Mouse (Mus musculus): ENCODE data around the gene Cck.

Gene Cck

GRCm38 (mm10) chr9:121495529-121495928 is at the start of gene Cck:
Cck (minus strand) TSS chr9:121495694.
- DNase-seq = peak; percentile 17 to 43

GRCm38 (mm10) chr9:121541530-121541929 is 46.0 kb upstream of the Cck start:
- no peak for DNase-seq

GRCm38 (mm10) chr9:121532626-121533025 is 37.1 kb upstream of the Cck start:
- no peak for DNase-seq

- DNase-seq = no peak
Observed at GRCm38 (mm10) chr9:121528605-121529357, 33.3 kb upstream of the Cck start.

DNA sequence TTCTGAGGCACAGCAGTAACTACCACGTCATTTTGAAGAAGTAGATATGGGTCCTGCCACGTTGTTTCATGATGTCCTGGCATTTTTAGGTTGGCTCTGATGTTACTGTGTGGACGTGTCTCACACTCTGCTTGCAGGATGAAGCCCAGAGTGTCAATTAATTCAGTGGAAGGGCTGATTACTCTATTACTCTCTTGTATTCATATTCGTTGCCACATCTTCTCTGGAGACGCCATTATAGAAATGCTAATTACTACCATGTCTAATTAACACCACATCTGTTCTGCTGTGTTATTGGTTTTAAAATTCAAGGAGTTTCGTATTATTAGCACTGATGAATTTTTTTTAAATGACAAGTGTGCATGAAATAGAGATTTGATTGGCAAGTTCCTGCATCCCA is 30.7 kb upstream of the Cck start:
- no peak for DNase-seq

GRCm38 (mm10) chr9:121520047-121520446 is 24.6 kb upstream of the Cck start:
- DNase-seq = no peak

DNA sequence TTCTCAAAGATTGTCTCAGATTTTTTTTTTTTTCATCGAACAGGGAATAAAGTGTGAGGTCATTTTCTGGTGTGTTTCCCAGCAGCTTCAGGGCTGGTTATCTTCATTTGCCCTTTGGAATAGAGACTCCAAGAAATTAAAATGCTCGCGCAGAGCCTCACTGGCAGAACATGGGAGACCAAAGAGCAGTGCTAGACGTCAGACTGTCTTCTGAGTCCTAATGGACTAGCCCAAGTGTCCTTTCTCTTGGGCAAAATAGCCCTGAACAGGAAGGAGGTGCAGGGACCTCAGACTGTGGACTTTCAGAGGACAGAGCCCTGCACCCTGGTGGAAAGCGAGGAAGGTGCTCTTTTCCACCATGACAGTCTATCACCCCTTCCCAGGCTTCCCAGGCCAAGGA is 19.0 kb upstream of the Cck start:
- no peak for DNase-seq

DNA sequence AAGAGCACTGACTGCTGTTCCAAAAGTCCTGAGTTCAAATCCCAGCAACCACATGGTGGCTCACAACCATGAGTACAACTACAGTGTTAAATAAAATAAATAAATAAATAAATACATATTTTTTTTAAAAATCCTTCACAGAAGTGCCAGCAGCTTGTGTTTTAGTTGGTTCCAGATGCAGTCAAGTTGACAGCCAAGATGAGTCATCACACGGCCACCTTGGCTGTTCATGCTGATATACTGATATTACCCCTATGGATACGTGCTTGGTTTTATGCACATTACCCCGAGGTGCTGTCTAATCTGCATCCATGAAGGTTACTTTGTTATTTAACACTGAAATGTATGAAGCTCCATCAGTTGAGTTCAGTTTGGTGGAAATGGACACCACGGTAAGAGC is 16.4 kb upstream of the Cck start:
- DNase-seq = no peak

DNA sequence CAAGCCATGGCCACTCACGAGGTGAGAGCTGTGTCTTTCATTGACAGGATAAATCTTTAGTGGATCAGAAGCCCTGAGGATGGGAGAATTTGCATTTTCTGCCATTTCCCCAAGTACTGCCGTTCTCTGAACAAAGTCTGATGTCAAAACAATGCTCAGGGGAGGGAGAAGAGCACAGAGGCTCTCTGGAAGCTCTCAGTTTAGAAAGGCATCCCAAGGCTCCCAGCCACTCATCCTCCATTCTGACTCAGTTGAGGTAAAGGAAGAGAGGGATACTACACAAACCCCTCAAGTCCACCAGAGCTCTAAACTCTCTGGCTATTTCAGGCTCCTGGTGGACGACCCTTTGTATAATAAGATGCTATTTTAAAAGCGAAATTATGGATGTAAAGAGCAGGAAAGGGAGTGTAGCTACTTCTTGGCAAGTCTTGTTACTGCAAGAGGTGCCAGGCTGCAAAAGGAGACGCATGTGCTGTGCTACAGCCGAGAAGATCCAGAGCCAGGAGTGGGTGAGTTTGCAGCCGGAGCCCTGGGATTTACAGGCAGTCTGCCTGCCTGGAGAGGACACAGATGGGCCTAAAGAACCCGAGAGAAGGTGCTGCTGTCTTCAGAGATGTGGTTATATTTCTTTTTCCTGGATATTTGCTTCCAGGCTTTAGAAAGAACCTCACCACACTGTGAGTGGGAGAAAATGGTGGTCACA is 11.1 kb upstream of the Cck start:
- no peak for DNase-seq

DNA sequence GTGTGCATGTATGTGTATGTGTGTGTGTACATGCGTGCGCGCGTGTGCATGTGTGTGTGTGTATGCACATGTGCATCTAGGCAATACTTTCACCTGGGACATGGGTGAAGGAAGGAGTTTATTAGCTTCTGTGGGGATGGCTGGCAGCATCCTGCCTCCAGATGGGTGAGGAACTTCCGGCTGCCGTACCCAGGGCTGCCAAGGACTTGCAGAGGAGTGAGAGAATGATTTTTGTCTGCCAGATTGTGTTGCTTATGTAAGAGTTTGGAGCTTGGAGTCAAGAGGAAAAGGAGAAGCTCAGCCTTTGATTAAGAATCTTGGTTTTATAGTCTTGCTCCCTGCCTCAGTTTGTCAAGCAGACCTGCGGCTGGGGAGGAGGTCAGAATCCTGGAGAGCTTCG is 9.9 kb upstream of the Cck start:
- no peak for DNase-seq

GRCm38 (mm10) chr9:121496102-121496501 is 608 bp upstream of the Cck start:
- DNase-seq = no peak

DNA sequence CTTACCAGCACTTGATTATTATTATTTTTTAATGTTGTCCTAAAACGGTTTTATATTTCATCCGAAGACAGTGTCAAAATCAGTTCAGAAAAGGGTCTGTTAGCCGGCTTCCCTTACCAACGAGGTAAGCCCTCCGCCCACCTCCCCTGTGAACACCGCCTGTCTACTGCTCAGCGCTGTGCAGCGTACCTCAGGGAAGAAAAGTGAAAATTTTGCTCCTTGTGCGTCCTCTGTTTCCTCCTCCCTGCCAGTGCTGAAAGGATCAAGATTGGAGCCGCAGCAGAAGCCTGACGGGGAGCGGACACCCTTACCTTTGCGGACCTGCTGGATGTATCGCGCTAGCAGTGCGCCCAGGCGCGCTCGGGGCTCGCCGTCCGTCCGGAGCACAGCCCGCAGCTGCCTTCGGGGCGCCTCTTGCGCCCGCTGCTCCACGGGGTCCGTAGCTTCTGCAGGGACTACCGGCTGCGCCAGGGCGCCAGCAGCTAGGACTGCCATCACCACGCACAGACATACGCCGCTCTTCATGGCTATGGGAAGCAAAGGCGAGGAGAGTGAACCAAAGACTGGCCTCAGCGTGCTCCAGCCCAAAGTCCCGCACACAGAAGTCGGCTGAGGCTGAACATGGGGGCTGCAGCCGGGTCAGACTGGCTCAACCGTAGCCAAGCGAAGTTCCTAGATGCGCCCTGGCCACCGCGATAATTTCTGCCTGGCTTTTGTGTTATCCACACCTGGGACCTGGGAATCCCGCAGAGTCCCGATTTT is 1.3 kb downstream of the Cck start:
- no peak for DNase-seq

DNA sequence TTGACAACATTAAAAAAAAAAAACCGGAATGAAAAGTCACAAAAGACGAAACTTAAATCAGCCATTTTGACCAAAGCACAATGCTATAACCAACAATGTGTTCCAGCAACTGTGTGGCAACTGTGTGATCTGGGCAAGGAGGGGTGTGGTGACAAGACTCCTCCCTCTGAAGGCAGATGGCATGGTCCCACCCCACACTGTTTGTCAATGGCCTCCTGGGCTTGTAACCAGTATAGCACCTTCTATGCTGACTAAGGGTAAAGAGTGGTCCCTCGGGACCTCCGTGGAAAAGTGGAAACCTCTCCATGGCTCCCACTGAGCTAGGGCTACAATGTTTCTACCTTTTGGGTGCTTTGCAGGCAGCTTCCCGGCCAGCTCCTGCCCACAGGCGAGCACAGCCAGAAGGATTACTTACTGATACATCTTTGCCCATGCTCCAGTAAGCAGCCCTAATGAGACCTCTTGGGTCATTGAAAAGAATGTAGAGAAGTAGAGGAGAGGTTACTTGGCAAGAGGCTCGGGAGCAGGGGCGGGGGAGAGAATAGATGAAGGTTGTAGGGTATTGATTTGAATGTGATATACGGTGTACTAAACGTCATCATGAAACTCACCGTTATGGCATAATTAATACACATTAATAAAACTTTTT is 3.8 kb downstream of the Cck start:
- DNase-seq = no peak

GRCm38 (mm10) chr9:121487216-121487615 is 8.3 kb downstream of the Cck start:
- no peak for DNase-seq

GRCm38 (mm10) chr9:121479453-121479852 is 16.0 kb downstream of the Cck start:
- DNase-seq = peak; percentile 53 to 79

GRCm38 (mm10) chr9:121477305-121477911 is 18.1 kb downstream of the Cck start:
- peak; percentile 55 to 86 for DNase-seq

GRCm38 (mm10) chr9:121475488-121476452 is 19.7 kb downstream of the Cck start:
- no peak for DNase-seq

- no peak for DNase-seq
Observed at GRCm38 (mm10) chr9:121474771-121475170, 20.7 kb downstream of the Cck start.

- DNase-seq = no peak
Observed at GRCm38 (mm10) chr9:121469711-121470110, 25.8 kb downstream of the Cck start.

DNA sequence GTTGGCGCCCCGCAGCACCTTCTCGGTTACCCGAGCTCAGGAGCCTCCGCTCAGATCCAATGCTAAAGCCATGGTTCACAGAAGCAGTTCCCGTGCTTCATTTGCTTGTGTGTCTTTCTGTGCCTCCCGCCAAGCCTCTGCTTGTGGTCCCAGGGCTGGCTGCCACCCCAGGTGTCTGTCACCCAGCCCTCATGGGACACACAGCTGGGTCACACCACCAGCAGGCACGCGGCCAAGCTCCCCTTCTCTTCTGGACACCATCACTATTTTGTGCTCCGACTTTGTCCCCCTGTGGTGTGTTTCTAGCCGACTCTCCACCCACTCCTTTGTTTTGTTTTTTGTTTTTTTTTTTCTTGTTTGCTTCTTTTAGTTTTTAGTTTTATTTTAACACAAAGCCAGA is 28.0 kb downstream of the Cck start:
- no peak for DNase-seq

DNA sequence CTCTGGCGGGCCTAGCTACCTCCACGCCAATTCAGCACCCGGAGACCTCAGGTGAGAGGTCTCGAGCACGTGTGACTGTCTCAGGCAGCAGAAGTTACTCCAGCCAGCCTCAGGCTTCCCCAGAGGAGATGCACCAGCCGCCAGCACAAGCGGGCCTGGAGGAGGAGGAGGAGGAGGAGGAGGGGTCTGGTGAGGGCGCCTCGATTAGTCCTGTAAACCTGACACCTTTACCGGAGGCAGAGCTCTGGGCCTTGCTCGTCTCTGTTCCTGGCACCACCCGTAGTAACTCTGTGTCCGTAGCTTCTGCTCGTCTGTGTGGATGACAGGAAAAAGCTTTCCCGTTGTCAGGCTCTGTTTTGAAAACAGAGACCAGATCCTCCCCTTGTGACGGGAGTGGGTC is 35.0 kb downstream of the Cck start:
- no peak for DNase-seq

GRCm38 (mm10) chr9:121459950-121460349 is 35.5 kb downstream of the Cck start:
- no peak for DNase-seq

Data from kidney, postnatal 36 days (tissue).